Mouse (Mus musculus): ENCODE measurements at regions not wholly inside any gene's neighbourhood (a gene's known extent, or its start where the extent isn't known, plus 50 kb on each side); places are given as distances from the start of the nearest gene placed in this dataset.

DNA sequence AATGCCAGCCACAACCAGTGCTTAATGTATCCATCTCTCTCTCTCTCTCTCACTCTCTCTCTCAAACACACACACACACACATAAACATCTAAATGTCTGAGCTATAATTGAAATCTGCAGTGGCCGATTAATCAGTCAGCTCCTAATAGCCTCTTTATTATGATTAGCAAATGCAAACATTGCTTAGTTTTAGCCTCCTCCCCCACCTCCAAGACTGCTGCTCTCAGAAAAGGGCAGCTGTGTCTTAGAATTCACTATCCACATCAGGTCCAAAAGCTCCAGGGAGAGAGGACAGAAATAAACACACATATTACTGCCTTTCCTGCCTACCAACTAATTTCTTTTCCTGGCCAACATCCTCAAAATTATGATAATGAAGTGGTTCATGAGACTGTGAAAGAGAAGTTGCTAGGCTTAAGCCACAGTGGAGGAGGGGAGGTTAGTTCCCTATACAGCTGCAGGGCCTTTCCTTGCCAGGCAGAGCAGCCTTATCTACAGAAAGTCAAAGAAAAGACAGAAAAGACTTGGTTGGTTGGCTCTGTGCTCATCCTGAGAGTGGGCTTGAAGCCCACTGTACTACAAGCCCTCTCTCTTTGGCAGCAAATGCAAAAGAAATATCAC lies 442.7 kb upstream of the Tbl1xr1 start:
- Histone ChIP-seq H3K27me3 (ENCODE audit: control insufficient read depth, insufficient read depth, low read length) (no peaks in the 10 kb centered on the region), H3K27ac (ENCODE audit: insufficient read depth, low read length) (no peak overlapping the region), H3K4me3 (ENCODE audit: extremely low read depth, insufficient read depth, insufficient read length) (no peak overlapping the region), H3K4me1 (ENCODE audit: control insufficient read depth, insufficient read depth, insufficient read length) (no peaks in the 10 kb centered on the region), H3K36me3 (ENCODE audit: control insufficient read depth, insufficient read depth, low read length) (no peaks in the 10 kb centered on the region)
- TF ChIP-seq POLR2A (IDR thresholded peaks at IDR 0.05; ENCODE audit: low read depth, low read length), result no peak
- no peak for DNase-seq (ENCODE audit: low read depth in 1 of 2, low spot score in 2 of 2)
- WGBS, result 36% methylated on average over 1 of the region's 1 CpGs

DNA sequence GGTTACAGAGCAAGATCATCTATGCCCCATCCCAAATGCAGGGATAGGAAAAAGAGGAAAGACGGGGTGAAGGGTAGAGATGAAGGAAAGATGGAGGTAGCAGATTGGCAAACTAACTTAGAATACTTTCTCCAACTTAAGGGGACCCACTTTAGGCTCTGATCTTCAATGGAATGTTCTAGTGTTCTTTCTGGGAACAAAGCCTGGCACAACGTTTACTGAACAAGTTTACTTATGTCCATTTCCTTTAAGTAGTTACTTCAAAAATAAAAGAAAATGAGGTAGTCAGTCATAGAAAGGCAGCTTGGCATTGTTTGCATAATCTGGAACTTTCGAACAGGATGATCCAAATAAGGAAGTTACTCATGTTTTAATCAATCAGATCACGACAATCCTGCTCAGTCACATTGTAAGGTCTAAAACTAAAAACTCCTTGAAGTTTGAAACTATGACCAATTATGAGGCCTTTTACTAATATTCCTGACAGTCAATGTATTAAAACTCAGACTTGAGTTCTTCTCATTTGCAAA lies 441.7 kb upstream of the Tbl1xr1 start:
- Histone ChIP-seq H3K4me1 (ENCODE audit: control insufficient read depth, insufficient read depth, insufficient read length) (no peaks in the 10 kb centered on the region), H3K27ac (ENCODE audit: insufficient read depth, low read length) (no peak overlapping the region), H3K36me3 (ENCODE audit: control insufficient read depth, insufficient read depth, low read length) (no peaks in the 10 kb centered on the region), H3K27me3 (ENCODE audit: control insufficient read depth, insufficient read depth, low read length) (no peaks in the 10 kb centered on the region), H3K4me3 (ENCODE audit: extremely low read depth, insufficient read depth, insufficient read length) (no peak overlapping the region)
- no peak for DNase-seq (ENCODE audit: low read depth in 1 of 2, low spot score in 2 of 2)
- TF ChIP-seq CTCF (IDR thresholded peaks at IDR 0.05; ENCODE audit: extremely low read depth, insufficient read depth, insufficient read length, insufficient replicate concordance) (no peak), POLR2A (IDR thresholded peaks at IDR 0.05; ENCODE audit: low read depth, low read length) (no peak)
- WGBS, result 76% methylated on average over 4 of the region's 4 CpGs

DNA sequence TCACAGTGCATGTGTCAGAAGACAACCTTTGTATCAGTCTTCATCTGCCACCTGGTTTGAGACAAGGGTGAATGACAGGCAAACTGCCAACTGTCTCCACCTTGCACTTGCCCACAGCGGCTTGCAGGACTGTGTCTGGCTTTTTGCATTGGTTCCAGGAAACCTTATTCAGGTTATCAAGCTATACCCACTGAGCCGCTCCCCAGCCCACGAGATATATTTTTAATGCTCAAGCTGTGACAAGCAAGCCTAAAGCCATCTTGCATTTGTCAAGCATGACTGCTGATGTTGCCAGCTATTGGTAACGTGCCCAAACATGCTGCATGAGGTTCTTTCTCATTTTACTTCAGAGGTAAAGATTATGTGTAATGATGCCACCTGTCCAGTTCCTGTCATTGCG lies 437.6 kb upstream of the Tbl1xr1 start:
- TF ChIP-seq CTCF (IDR thresholded peaks at IDR 0.05; ENCODE audit: extremely low read depth, insufficient read depth, insufficient read length, insufficient replicate concordance), result no peak
- no peak for TF ChIP-seq POLR2A (IDR thresholded peaks at IDR 0.05; ENCODE audit: low read depth, low read length)
- no peak overlapping the region for H3K4me3 ChIP-seq (ENCODE audit: extremely low read depth, insufficient read depth, insufficient read length)
- H3K4me1 ChIP-seq (ENCODE audit: control insufficient read depth, insufficient read depth, insufficient read length), result no peaks in the 10 kb centered on the region
- no peak overlapping the region for H3K27ac ChIP-seq (ENCODE audit: insufficient read depth, low read length)
- no peaks in the 10 kb centered on the region for H3K27me3 ChIP-seq (ENCODE audit: control insufficient read depth, insufficient read depth, low read length)
- no peak for DNase-seq (ENCODE audit: low read depth in 1 of 2, low spot score in 2 of 2)
- H3K36me3 ChIP-seq (ENCODE audit: control insufficient read depth, insufficient read depth, low read length), result no peaks in the 10 kb centered on the region
- 61% methylated on average over 5 of the region's 5 CpGs for WGBS

DNA sequence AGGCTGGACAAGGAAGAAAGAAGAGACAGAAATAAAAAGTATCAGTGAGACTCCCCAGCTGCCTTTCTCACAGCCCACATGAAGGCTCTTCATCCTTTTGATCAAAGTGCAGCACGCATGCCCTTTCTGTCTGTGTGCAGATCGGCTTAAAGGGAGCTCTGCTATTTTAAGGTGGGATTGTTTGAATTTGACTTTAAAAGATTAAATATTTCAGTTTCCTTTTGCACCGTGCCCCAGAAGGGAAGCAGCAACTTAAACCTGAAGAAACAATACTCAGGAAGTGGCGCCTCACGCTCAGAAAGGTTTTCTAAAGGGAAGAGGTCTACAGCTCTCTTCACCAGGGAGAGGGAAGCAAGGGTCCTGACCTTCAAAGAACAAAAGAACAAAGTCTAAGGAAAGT lies 436.9 kb upstream of the Tbl1xr1 start:
- no peak overlapping the region for H3K4me3 ChIP-seq (ENCODE audit: extremely low read depth, insufficient read depth, insufficient read length)
- 11% methylated on average over 5 of the region's 5 CpGs for WGBS
- no peaks in the 10 kb centered on the region for H3K36me3 ChIP-seq (ENCODE audit: control insufficient read depth, insufficient read depth, low read length)
- H3K4me1 ChIP-seq (ENCODE audit: control insufficient read depth, insufficient read depth, insufficient read length), result no peaks in the 10 kb centered on the region
- DNase-seq (ENCODE audit: low read depth in 1 of 2, low spot score in 2 of 2), result no peak
- TF ChIP-seq CTCF (IDR thresholded peaks at IDR 0.05; ENCODE audit: extremely low read depth, insufficient read depth, insufficient read length, insufficient replicate concordance) (no peak), POLR2A (IDR thresholded peaks at IDR 0.05; ENCODE audit: low read depth, low read length) (no peak)
- no peak overlapping the region for H3K27ac ChIP-seq (ENCODE audit: insufficient read depth, low read length)
- H3K27me3 ChIP-seq (ENCODE audit: control insufficient read depth, insufficient read depth, low read length), result no peaks in the 10 kb centered on the region

DNA sequence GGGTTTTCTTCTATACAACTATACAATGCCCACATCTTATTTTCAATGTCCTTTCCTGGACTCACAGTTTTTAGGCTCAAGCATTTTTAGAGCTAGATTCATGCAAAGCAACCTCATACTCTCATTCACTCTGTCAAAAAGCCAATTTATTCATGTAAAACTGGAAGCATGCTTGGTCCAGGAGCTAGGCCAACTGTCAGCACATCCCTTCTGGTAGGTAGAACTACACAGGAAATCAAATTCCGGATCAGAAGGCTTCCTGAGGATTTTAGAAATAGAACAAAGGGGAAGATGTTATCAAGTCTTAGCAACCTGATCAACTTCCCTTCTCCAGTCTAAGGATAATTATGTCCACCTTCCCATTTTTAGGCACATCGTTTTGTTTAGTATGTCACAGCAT lies 432.4 kb upstream of the Tbl1xr1 start:
- WGBS, result 42% methylated on average over 2 of the region's 2 CpGs
- Histone ChIP-seq H3K4me1 (ENCODE audit: control insufficient read depth, insufficient read depth, insufficient read length) (no peaks in the 10 kb centered on the region), H3K27ac (ENCODE audit: insufficient read depth, low read length) (no peak overlapping the region), H3K36me3 (ENCODE audit: control insufficient read depth, insufficient read depth, low read length) (no peaks in the 10 kb centered on the region), H3K4me3 (ENCODE audit: extremely low read depth, insufficient read depth, insufficient read length) (no peak overlapping the region), H3K27me3 (ENCODE audit: control insufficient read depth, insufficient read depth, low read length) (no peaks in the 10 kb centered on the region)
- no peak for TF ChIP-seq CTCF (IDR thresholded peaks at IDR 0.05; ENCODE audit: extremely low read depth, insufficient read depth, insufficient read length, insufficient replicate concordance)
- no peak for TF ChIP-seq POLR2A (IDR thresholded peaks at IDR 0.05; ENCODE audit: low read depth, low read length)
- DNase-seq (ENCODE audit: low read depth in 1 of 2, low spot score in 2 of 2), result no peak

DNA sequence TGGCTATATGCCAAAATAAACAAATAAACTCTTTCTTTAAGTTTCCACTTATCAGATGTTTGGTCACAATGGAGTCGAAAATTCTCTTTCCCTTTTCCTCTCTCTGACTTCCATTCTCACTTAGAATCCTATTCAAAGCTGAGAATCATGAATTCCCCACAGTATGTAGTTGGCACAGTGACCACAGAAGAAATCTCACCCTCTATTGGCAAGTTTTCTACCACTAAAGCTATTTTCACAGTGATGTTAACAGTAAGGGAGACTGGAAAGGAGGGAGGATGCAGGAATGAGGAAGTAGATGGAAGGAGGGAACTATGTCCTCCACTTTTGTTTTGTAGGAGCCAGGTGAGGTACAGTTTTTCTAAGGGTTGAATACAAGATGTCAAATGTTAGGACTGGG lies 431.2 kb upstream of the Tbl1xr1 start:
- Histone ChIP-seq H3K4me1 (ENCODE audit: control insufficient read depth, insufficient read depth, insufficient read length) (no peaks in the 10 kb centered on the region), H3K27ac (ENCODE audit: insufficient read depth, low read length) (no peak overlapping the region), H3K4me3 (ENCODE audit: extremely low read depth, insufficient read depth, insufficient read length) (no peak overlapping the region), H3K36me3 (ENCODE audit: control insufficient read depth, insufficient read depth, low read length) (no peaks in the 10 kb centered on the region), H3K27me3 (ENCODE audit: control insufficient read depth, insufficient read depth, low read length) (no peaks in the 10 kb centered on the region)
- TF ChIP-seq POLR2A (IDR thresholded peaks at IDR 0.05; ENCODE audit: low read depth, low read length), result no peak
- no peak for TF ChIP-seq CTCF (IDR thresholded peaks at IDR 0.05; ENCODE audit: extremely low read depth, insufficient read depth, insufficient read length, insufficient replicate concordance)
- WGBS, result 70% methylated on average over 1 of the region's 1 CpGs
- DNase-seq (ENCODE audit: low read depth in 1 of 2, low spot score in 2 of 2), result no peak

DNA sequence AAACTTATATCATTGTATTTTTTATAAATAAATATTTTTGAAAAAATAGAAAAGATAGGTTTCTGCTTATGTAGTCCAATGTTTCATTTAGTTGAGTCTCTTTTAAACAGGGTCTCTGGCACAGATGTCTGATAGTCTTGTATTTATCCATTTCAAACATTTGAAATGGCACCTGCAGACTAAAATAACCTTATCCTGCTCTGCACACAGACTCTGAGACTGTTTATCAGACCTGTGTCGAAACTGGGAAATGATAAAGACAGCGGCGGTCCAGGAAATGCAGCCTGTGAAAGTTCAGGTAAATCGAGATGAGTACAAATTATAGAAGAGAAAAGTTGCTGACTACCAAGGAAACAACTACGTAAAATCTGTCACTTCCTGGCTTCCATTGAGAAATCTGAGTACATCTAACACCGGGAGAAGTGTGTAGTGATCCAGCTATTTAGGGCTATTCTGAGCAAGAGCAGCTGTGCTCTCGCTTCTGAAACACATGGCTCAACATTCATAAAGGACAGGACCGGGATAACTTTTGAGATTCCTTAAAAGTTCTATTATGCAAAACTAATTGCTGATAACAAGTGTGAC lies 426.5 kb upstream of the Tbl1xr1 start:
- no peaks in the 10 kb centered on the region for H3K27me3 ChIP-seq (ENCODE audit: control insufficient read depth, insufficient read depth, low read length)
- DNase-seq (ENCODE audit: low read depth in 1 of 2, low spot score in 2 of 2), result no peak
- H3K4me3 ChIP-seq (ENCODE audit: extremely low read depth, insufficient read depth, insufficient read length), result no peak overlapping the region
- no peaks in the 10 kb centered on the region for H3K36me3 ChIP-seq (ENCODE audit: control insufficient read depth, insufficient read depth, low read length)
- no peaks in the 10 kb centered on the region for H3K4me1 ChIP-seq (ENCODE audit: control insufficient read depth, insufficient read depth, insufficient read length)
- WGBS, result 82% methylated on average over 8 of the region's 8 CpGs
- no peak overlapping the region for H3K27ac ChIP-seq (ENCODE audit: insufficient read depth, low read length)
- TF ChIP-seq CTCF (IDR thresholded peaks at IDR 0.05; ENCODE audit: extremely low read depth, insufficient read depth, insufficient read length, insufficient replicate concordance) (no peak), POLR2A (IDR thresholded peaks at IDR 0.05; ENCODE audit: low read depth, low read length) (no peak)

All from spleen, adult 2 months (tissue).